In genomic region chr5:123040796-123041195, GRCm38 (mm10) we compare ENCODE assay signal across 15 mouse cellular contexts. TPM values are rescaled to one million over a fixed set of nuclear protein-coding genes. Genes with fewer than 3 reads are reported as not detected.
DNase-seq lines count a peak whose midpoint lies in the region; ATAC-seq and TF ChIP-seq lines count a peak whose summit lies in the region.
"Had no signal": no experiment of that assay in that cellular context is flagged by ENCODE, and none has a peak within 500 bp of the region (broad histone marks: within the 10 kb centered on the region; RNA-seq: fewer than 3 reads in every experiment).

No protein-coding gene starts in this region.

- H3K27ac ChIP-seq in heart, adult 2 months = peak overlapping the region; percentile 66
- no peak overlapping the region; the same call in 1 of the 2 replicates for H3K27ac ChIP-seq in heart, embryonic 12.5 days (ENCODE audit: poor library complexity, severe bottlenecking)
- H3K27ac ChIP-seq in liver, embryonic 11.5 days (ENCODE audit: low read depth, low read length) = peak overlapping the region; percentile 46; the same call in 1 of the 2 replicates
- H3K27ac ChIP-seq in ES-Bruce4 (ENCODE audit: insufficient read depth, low read length) = peak overlapping the region; percentile 22
- H3K27ac ChIP-seq in liver, embryonic 12.5 days = peak overlapping the region; percentile 55
- H3K27ac ChIP-seq: midbrain, embryonic 13.5 days; neural tube, embryonic 15.5 days had no signal

- TF ChIP-seq CTCF in heart, adult 2 months (IDR thresholded peaks at IDR 0.05) = no peak
- no peak for TF ChIP-seq CTCF in ES-Bruce4 (IDR thresholded peaks at IDR 0.05; ENCODE audit: low read depth, low read length)

- no peak for TF ChIP-seq POLR2A in heart, adult 2 months (IDR thresholded peaks at IDR 0.05; ENCODE audit: insufficient read depth, low read depth, low read length)
- TF ChIP-seq POLR2A in ES-Bruce4 (IDR thresholded peaks at IDR 0.05; ENCODE audit: insufficient read depth, low read length) = no peak

- 30% methylated on average over 7 of the region's 7 CpGs for WGBS in heart, adult 2 months
- WGBS in heart, embryonic 12.5 days = 23% methylated on average over 7 of the region's 7 CpGs
- 27% methylated on average over 7 of the region's 7 CpGs for WGBS in liver, embryonic 11.5 days
- 22% methylated on average over 7 of the region's 7 CpGs for WGBS in liver, embryonic 12.5 days (ENCODE audit: insufficient replicate concordance)

- no peak for ATAC-seq in heart, embryonic 12.5 days (ENCODE audit: insufficient number of reproducible peaks, low FRiP score)
- no peak for ATAC-seq in liver, embryonic 11.5 days (replicated peaks; ENCODE audit: low FRiP score)
- ATAC-seq in liver, embryonic 12.5 days = no peak
- ATAC-seq: midbrain, embryonic 13.5 days had no signal

- DNase-seq in heart, adult 2 months = peak in 1 of 2 experiments; percentile 22
- no peak for DNase-seq in liver, embryonic 11.5 days (ENCODE audit: low spot score)
- no peak for DNase-seq in liver
- no peak for DNase-seq in layer of hippocampus, postnatal 25 days (ENCODE audit: extremely low spot score in 1 of 2, low spot score in 1 of 2)
- DNase-seq in left cerebral cortex, postnatal 10 days (ENCODE audit: extremely low spot score in 1 of 2, low spot score in 2 of 2) = no peak
- DNase-seq: cerebellum, adult 9-10 months; heart, postnatal 36 days; right cerebral cortex, postnatal 25 days had no signal

- no peaks in the 10 kb centered on the region for H3K27me3 ChIP-seq in heart, adult 2 months (ENCODE audit: control insufficient read depth, insufficient read depth, low read length)
- no peaks in the 10 kb centered on the region for H3K27me3 ChIP-seq in heart, embryonic 12.5 days (replicated peaks)
- H3K27me3 ChIP-seq in liver, embryonic 11.5 days (replicated peaks; ENCODE audit: control insufficient read depth, insufficient read depth, low read length) = no peaks in the 10 kb centered on the region
- no peaks in the 10 kb centered on the region for H3K27me3 ChIP-seq in ES-Bruce4 (ENCODE audit: control insufficient read depth, insufficient read depth, low read length, poor library complexity, severe bottlenecking)
- no peaks in the 10 kb centered on the region for H3K27me3 ChIP-seq in liver, embryonic 12.5 days (replicated peaks)
- H3K27me3 ChIP-seq: midbrain, embryonic 13.5 days; neural tube, embryonic 15.5 days had no signal

- peaks cover 6% of the 10 kb centered on the region for H3K4me1 ChIP-seq in heart, adult 2 months (ENCODE audit: control insufficient read depth, insufficient read depth, low read length)
- peaks cover 17% of the 10 kb centered on the region; the same call in 1 of the 2 replicates for H3K4me1 ChIP-seq in heart, embryonic 12.5 days (replicated peaks)
- peaks cover 8% of the 10 kb centered on the region for H3K4me1 ChIP-seq in liver, embryonic 11.5 days (replicated peaks; ENCODE audit: control insufficient read depth, insufficient read depth, low read length)
- H3K4me1 ChIP-seq in ES-Bruce4 (ENCODE audit: control insufficient read depth, insufficient read depth, low read length) = peaks cover 10% of the 10 kb centered on the region
- H3K4me1 ChIP-seq in liver, embryonic 12.5 days = peaks cover 36% of the 10 kb centered on the region

- no peak overlapping the region for H3K9ac ChIP-seq in heart, adult 2 months (ENCODE audit: low read depth, low read length)
- H3K9ac ChIP-seq in heart, embryonic 12.5 days = no peak overlapping the region
- H3K9ac ChIP-seq in liver, embryonic 11.5 days (ENCODE audit: low read depth, low read length) = no peak overlapping the region
- peak overlapping the region; percentile 12 for H3K9ac ChIP-seq in ES-Bruce4 (ENCODE audit: low read depth, poor library complexity, severe bottlenecking)
- peak overlapping the region; percentile 37; the same call in 1 of the 2 replicates for H3K9ac ChIP-seq in liver, embryonic 12.5 days
- H3K9ac ChIP-seq: midbrain, embryonic 13.5 days; neural tube, embryonic 15.5 days had no signal

- no peak overlapping the region; the same call in 1 of the 2 replicates for H3K4me3 ChIP-seq in heart, adult 2 months
- no peak overlapping the region for H3K4me3 ChIP-seq in heart, embryonic 12.5 days
- H3K4me3 ChIP-seq in liver, embryonic 11.5 days (ENCODE audit: low read depth, low read length) = no peak overlapping the region
- no peak overlapping the region for H3K4me3 ChIP-seq in ES-Bruce4 (ENCODE audit: low read depth, low read length)
- H3K4me3 ChIP-seq in liver, embryonic 12.5 days = 0 out of 2 replicates have a peak overlapping the region, but pooled peaks have one; percentile 2
- H3K4me3 ChIP-seq: midbrain, embryonic 13.5 days; neural tube, embryonic 15.5 days had no signal

- intact Hi-C loops in heart, adult 2 months (cut with DNase I) = loop anchor here (2.0 kb wide), 1 partner anchor 26 kb away; the partner anchor contains the start of gene Orai1
- intact Hi-C loops in left cerebral cortex, postnatal 10 days (cut with DNase I) = no loop called here

- no peaks in the 10 kb centered on the region for H3K36me3 ChIP-seq in heart, adult 2 months (ENCODE audit: control insufficient read depth, insufficient read depth, low read length)
- no peaks in the 10 kb centered on the region for H3K36me3 ChIP-seq in heart, embryonic 12.5 days
- no peaks in the 10 kb centered on the region for H3K36me3 ChIP-seq in liver, embryonic 11.5 days (ENCODE audit: control insufficient read depth, insufficient read depth, low read length)
- H3K36me3 ChIP-seq in ES-Bruce4 (ENCODE audit: control insufficient read depth, insufficient read depth, low read length, poor library complexity, severe bottlenecking) = no peaks in the 10 kb centered on the region
- H3K36me3 ChIP-seq in liver, embryonic 12.5 days = no peaks in the 10 kb centered on the region
- H3K36me3 ChIP-seq: midbrain, embryonic 13.5 days; neural tube, embryonic 15.5 days had no signal

- H3K4me2 ChIP-seq in heart, embryonic 12.5 days = no peak overlapping the region
- H3K4me2 ChIP-seq in liver, embryonic 11.5 days = peak overlapping the region; percentile 26
- H3K4me2 ChIP-seq in liver, embryonic 12.5 days = peak overlapping the region; percentile 43
- H3K4me2 ChIP-seq: midbrain, embryonic 13.5 days; neural tube, embryonic 15.5 days had no signal

- H3K79me2 ChIP-seq in heart, adult 2 months (replicated peaks; ENCODE audit: control insufficient read depth, insufficient read depth, low read length) = no peaks in the 10 kb centered on the region

- no peak for TF ChIP-seq EP300 in heart, adult 2 months (IDR thresholded peaks at IDR 0.05; ENCODE audit: insufficient read depth, low read depth, low read length)
- TF ChIP-seq EP300 in ES-Bruce4 (IDR thresholded peaks at IDR 0.05; ENCODE audit: insufficient read depth, low read depth, low read length) = no peak

- no peaks in the 10 kb centered on the region for H3K9me3 ChIP-seq in heart, embryonic 12.5 days (replicated peaks)
- no peaks in the 10 kb centered on the region for H3K9me3 ChIP-seq in liver, embryonic 11.5 days (ENCODE audit: control insufficient read depth, low read length)
- no peaks in the 10 kb centered on the region for H3K9me3 ChIP-seq in ES-Bruce4 (replicated peaks; ENCODE audit: control insufficient read depth, insufficient read depth, low read length, poor library complexity, severe bottlenecking)
- H3K9me3 ChIP-seq in liver, embryonic 12.5 days (replicated peaks) = no peaks in the 10 kb centered on the region
- H3K9me3 ChIP-seq: midbrain, embryonic 13.5 days; neural tube, embryonic 15.5 days had no signal

RNA-seq across cellular contexts. Expression of gene Morn3, which starts 6.0 kb away (rescaled TPM):
- total RNA-seq in heart, adult 2 months (2021) = not detected
- polyA plus RNA-seq in heart, adult 2 months (2012; rRNA removed) = not detected in 2 replicates
- polyA plus RNA-seq in heart, embryonic 12.5 days (2016; fragmentation: Nextera tagmentation; extraction: Ambion mirVana) = not detected in 2 replicates
- not detected in 2 replicates for polyA plus RNA-seq in liver, embryonic 11.5 days (2014; fragmentation: Nextera tagmentation; extraction: Ambion mirVana)
- polyA plus RNA-seq in ES-Bruce4 (2011; ENCODE audit: insufficient read depth, insufficient read length, low read depth, missing spikeins) = not detected in 2 replicates
- polyA plus RNA-seq in liver, embryonic 12.5 days (2016; fragmentation: Nextera tagmentation; extraction: Ambion mirVana) = not detected in 2 replicates
- 1 to 10 TPM in 1 of 2 experiments, not detected in 1; 1.5 TPM for total RNA-seq in layer of hippocampus, postnatal 25 days (2021)
- total RNA-seq in left cerebral cortex, postnatal 10 days (2021) = not detected
- total RNA-seq: heart, postnatal 36 days; left cerebral cortex, postnatal 36 days had no signal
- polyA plus RNA-seq: frontal cortex, adult 2 months had no signal

RNA-seq across cellular contexts. Expression of gene Orai1, which starts 25.9 kb away (rescaled TPM):
- total RNA-seq in heart, adult 2 months (2021) = 10 to 100 TPM; 11.7 to 15.8 TPM
- polyA plus RNA-seq in heart, adult 2 months (2012; rRNA removed) = 39.0 and 42.8 TPM in 2 replicates
- 22.8 and 23.3 TPM in 2 replicates for polyA plus RNA-seq in heart, embryonic 12.5 days (2016; fragmentation: Nextera tagmentation; extraction: Ambion mirVana)
- 8.6 and 9.6 TPM in 2 replicates for polyA plus RNA-seq in liver, embryonic 11.5 days (2014; fragmentation: Nextera tagmentation; extraction: Ambion mirVana)
- polyA plus RNA-seq in ES-Bruce4 (2011; ENCODE audit: insufficient read depth, insufficient read length, low read depth, missing spikeins) = 12.7 and 13.3 TPM in 2 replicates
- polyA plus RNA-seq in liver, embryonic 12.5 days (2016; fragmentation: Nextera tagmentation; extraction: Ambion mirVana) = 11.6 and 11.9 TPM in 2 replicates
- 10 to 100 TPM; 11.0 to 11.7 TPM for total RNA-seq in layer of hippocampus, postnatal 25 days (2021)
- 10 to 100 TPM in 1 of 2 experiments, 1 to 10 TPM in 1; 9.0 to 10.1 TPM for total RNA-seq in left cerebral cortex, postnatal 10 days (2021)

RNA-seq across cellular contexts. Expression of gene Tmem120b, which starts 27.4 kb away (rescaled TPM):
- total RNA-seq in heart, adult 2 months (2021) = 10 to 100 TPM in 1 of 2 experiments, 1 to 10 TPM in 1; 6.6 to 10.4 TPM
- polyA plus RNA-seq in heart, adult 2 months (2012; rRNA removed) = 10.3 and 10.5 TPM in 2 replicates
- 12.9 and 13.0 TPM in 2 replicates for polyA plus RNA-seq in heart, embryonic 12.5 days (2016; fragmentation: Nextera tagmentation; extraction: Ambion mirVana)
- 24.3 and 24.8 TPM in 2 replicates for polyA plus RNA-seq in liver, embryonic 11.5 days (2014; fragmentation: Nextera tagmentation; extraction: Ambion mirVana)
- 8.9 and 9.1 TPM in 2 replicates for polyA plus RNA-seq in ES-Bruce4 (2011; ENCODE audit: insufficient read depth, insufficient read length, low read depth, missing spikeins)
- polyA plus RNA-seq in liver, embryonic 12.5 days (2016; fragmentation: Nextera tagmentation; extraction: Ambion mirVana) = 28.2 and 30.3 TPM in 2 replicates
- total RNA-seq in layer of hippocampus, postnatal 25 days (2021) = 10 to 100 TPM; 13.8 to 18.4 TPM
- 10 to 100 TPM; 19.5 to 23.2 TPM for total RNA-seq in left cerebral cortex, postnatal 10 days (2021)

RNA-seq across cellular contexts. Expression of gene Kdm2b, which starts 51.2 kb away (rescaled TPM):
- 10 to 100 TPM; 12.5 to 14.6 TPM for total RNA-seq in heart, adult 2 months (2021)
- 8.2 and 14.4 TPM in 2 replicates for polyA plus RNA-seq in heart, adult 2 months (2012; rRNA removed)
- 38.6 and 39.8 TPM in 2 replicates for polyA plus RNA-seq in heart, embryonic 12.5 days (2016; fragmentation: Nextera tagmentation; extraction: Ambion mirVana)
- polyA plus RNA-seq in liver, embryonic 11.5 days (2014; fragmentation: Nextera tagmentation; extraction: Ambion mirVana) = 46.8 and 48.8 TPM in 2 replicates
- 50.3 and 56.8 TPM in 2 replicates for polyA plus RNA-seq in ES-Bruce4 (2011; ENCODE audit: insufficient read depth, insufficient read length, low read depth, missing spikeins)
- 28.9 and 30.6 TPM in 2 replicates for polyA plus RNA-seq in liver, embryonic 12.5 days (2016; fragmentation: Nextera tagmentation; extraction: Ambion mirVana)
- 10 to 100 TPM; 36.9 to 38.4 TPM for total RNA-seq in layer of hippocampus, postnatal 25 days (2021)
- 10 to 100 TPM; 48.9 to 51.1 TPM for total RNA-seq in left cerebral cortex, postnatal 10 days (2021)

Comparison
In these comparisons a context has a peak if more than half of its experiments do, and no peak if none do; other contexts are left out.
1. H3K9ac ChIP-seq: peak in ES-Bruce4 (single experiment) and liver, embryonic 12.5 days (single experiment); none in heart, adult 2 months (single experiment), heart, embryonic 12.5 days (single experiment) and liver, embryonic 11.5 days (single experiment).